Mouse (Mus musculus) cortical plate, adult 2 months (tissue): ENCODE results near the gene Zdhhc11. TPM values are rescaled to one million over a fixed set of nuclear protein-coding genes. Genes with fewer than 3 reads are reported as not detected.

Experiments
- H3K27ac ChIP-seq: fragments of 200-500 bp; 2 replicates; pipeline ENCODE4 v1.5.1; 2012; ENCODE audit warnings: low read length, control low read depth, inconsistent platforms; ENCODE audit not compliant: insufficient read depth
- H3K4me1 ChIP-seq: fragments of 200-500 bp; 2 replicates; pipeline ENCODE4 v1.6.1; 2011; ENCODE audit warnings: low read length; ENCODE audit not compliant: control insufficient read depth, insufficient read depth
- H3K4me3 ChIP-seq: fragments of 200-500 bp; 2 replicates; pipeline ENCODE4 v1.5.1; 2011; ENCODE audit warnings: mild to moderate bottlenecking, low read length, control low read depth; ENCODE audit not compliant: insufficient read depth
- CTCF ChIP-seq: fragments of 200-500 bp; IDR thresholded peaks from 2 replicates; pipeline ENCODE4 v1.5.1; 2011; ENCODE audit warnings: mild to moderate bottlenecking, control low read depth, low read length; ENCODE audit not compliant: insufficient read depth; ENCODE audit errors: extremely low read depth
- POLR2A ChIP-seq: fragments of 200-500 bp; IDR thresholded peaks from 2 replicates; pipeline ENCODE4 v1.6.1; 2011; ENCODE audit warnings: mild to moderate bottlenecking, low read length, control low read depth; ENCODE audit not compliant: insufficient read depth; ENCODE audit errors: extremely low read depth
- polyA plus RNA-seq: library from polyadenylated mRNA; depleted of rRNA; stranded (reverse); fragments of >200 nt; gene quantifications from 2 replicates; pipeline ENCODE4 v1.2.3, GENCODE M21; 2012; rRNA removed

The Zdhhc11 gene
- polyA plus RNA-seq, 1 experiment: not detected

- H3K4me3 ChIP-seq: no peak overlapping the region
- no peak overlapping the region for H3K27ac ChIP-seq
- TF ChIP-seq CTCF: no peak
- TF ChIP-seq POLR2A: no peak
- peaks cover 6% of the 10 kb centered on the region; the same call in 1 of the 2 replicates for H3K4me1 ChIP-seq
Observed at GRCm38 (mm10) chr13:74025151-74026081, 61.8 kb downstream of the Zdhhc11 start.

- Histone ChIP-seq H3K4me3 (no peak overlapping the region), H3K4me1 (peaks cover 6% of the 10 kb centered on the region; the same call in 1 of the 2 replicates), H3K27ac (peak overlapping the region; percentile 90)
- TF ChIP-seq CTCF (peak; percentile 58), POLR2A (no peak)
Observed at GRCm38 (mm10) chr13:74026215-74026614, 62.6 kb downstream of the Zdhhc11 start.

GRCm38 (mm10) chr13:74028116-74028515 is 64.5 kb downstream of the Zdhhc11 start:
- peaks cover 6% of the 10 kb centered on the region; the same call in 1 of the 2 replicates for H3K4me1 ChIP-seq
- TF ChIP-seq CTCF (no peak), POLR2A (no peak)

GRCm38 (mm10) chr13:74029013-74029412 is 65.4 kb downstream of the Zdhhc11 start:
- peaks cover 3% of the 10 kb centered on the region; the same call in 1 of the 2 replicates for H3K4me1 ChIP-seq
- peak overlapping the region; percentile 78; the same call in 1 of the 2 replicates for H3K27ac ChIP-seq
- TF ChIP-seq POLR2A (no peak), CTCF (no peak)
- H3K4me3 ChIP-seq: no peak overlapping the region

More at GRCm38 (mm10) chr13:74028116-74028515, 64.5 kb downstream of the Zdhhc11 start:
- peak overlapping the region; percentile 90 for H3K27ac ChIP-seq
- H3K4me3 ChIP-seq: no peak overlapping the region

GRCm38 (mm10) chr13:74030691-74031090 is 67.0 kb downstream of the Zdhhc11 start:
- TF ChIP-seq CTCF (no peak), POLR2A (no peak)
- H3K4me1 ChIP-seq: no peaks in the 10 kb centered on the region
- H3K4me3 ChIP-seq: no peak overlapping the region
- H3K27ac ChIP-seq: peak overlapping the region; percentile 61

- H3K4me1 ChIP-seq: no peaks in the 10 kb centered on the region
- no peak overlapping the region for H3K4me3 ChIP-seq
- TF ChIP-seq POLR2A (no peak), CTCF (no peak)
- H3K27ac ChIP-seq: peak overlapping the region; percentile 61; the same call in 1 of the 2 replicates
Observed at GRCm38 (mm10) chr13:74031133-74031532, 67.5 kb downstream of the Zdhhc11 start.

GRCm38 (mm10) chr13:74034756-74035155 is 71.1 kb downstream of the Zdhhc11 start:
- Histone ChIP-seq H3K27ac (no peak overlapping the region), H3K4me1 (no peaks in the 10 kb centered on the region), H3K4me3 (no peak overlapping the region)
- no peak for TF ChIP-seq POLR2A
- no peak for TF ChIP-seq CTCF

GRCm38 (mm10) chr13:74035776-74036175 is 72.1 kb downstream of the Zdhhc11 start:
- no peak for TF ChIP-seq CTCF
- TF ChIP-seq POLR2A: no peak
- Histone ChIP-seq H3K27ac (no peak overlapping the region), H3K4me1 (no peaks in the 10 kb centered on the region), H3K4me3 (no peak overlapping the region)

- Histone ChIP-seq H3K27ac (no peak overlapping the region), H3K4me3 (no peak overlapping the region), H3K4me1 (no peaks in the 10 kb centered on the region)
- TF ChIP-seq CTCF (no peak), POLR2A (no peak)
Observed at GRCm38 (mm10) chr13:74039926-74040325, 76.3 kb downstream of the Zdhhc11 start.

Other genes starting within 250 kb of the Zdhhc11 start
- 5.8 and 6.0 TPM in 2 replicates for gene Slc12a7, start 230.8 kb upstream of the Zdhhc11 start, polyA plus RNA-seq
- 3.5 and 4.4 TPM in 2 replicates for gene Nkd2, start 116.2 kb upstream of the Zdhhc11 start, polyA plus RNA-seq
- 0.85 and 1.1 TPM in 2 replicates for gene Trip13, start 26.1 kb upstream of the Zdhhc11 start, polyA plus RNA-seq
- gene Brd9, start 26.0 kb upstream of the Zdhhc11 start, polyA plus RNA-seq: 138 and 169 TPM in 2 replicates
- 366 and 382 TPM in 2 replicates for gene Tppp, start 45.6 kb downstream of the Zdhhc11 start, polyA plus RNA-seq
- 1.7 and 1.9 TPM in 2 replicates for gene Cep72, start 98.4 kb downstream of the Zdhhc11 start, polyA plus RNA-seq
- 0.86 and 1.5 TPM in 2 replicates for gene Slc9a3, start 157.6 kb downstream of the Zdhhc11 start, polyA plus RNA-seq
- 49.8 and 53.6 TPM in 2 replicates for gene Exoc3, start 244.9 kb downstream of the Zdhhc11 start, polyA plus RNA-seq